Mouse (Mus musculus) heart, postnatal 36 days (tissue): ENCODE measurements around the gene Gng2. TPM values are rescaled to one million over a fixed set of nuclear protein-coding genes. Genes with fewer than 3 reads are reported as not detected.

ENCODE experiments used
- DNase-seq, 2 experiments: peaks; one replicate each; pipeline ENCODE4 v3.0.0; 2021 to 2022
- intact Hi-C: fragments of 180-260 bp; cut with DNase I; formaldehyde crosslinking; loops from one replicate; pipeline ENCODE4 v1.15.1; 2025
- total RNA-seq, 2 experiments: library from RNA; stranded (reverse); gene quantifications; 2 replicates each; pipeline ENCODE4 v1.2.3; 2021

The Gng2 gene
- total RNA-seq, 2 experiments from 2014 or later, result 8.7 to 13.6 TPM

DNA sequence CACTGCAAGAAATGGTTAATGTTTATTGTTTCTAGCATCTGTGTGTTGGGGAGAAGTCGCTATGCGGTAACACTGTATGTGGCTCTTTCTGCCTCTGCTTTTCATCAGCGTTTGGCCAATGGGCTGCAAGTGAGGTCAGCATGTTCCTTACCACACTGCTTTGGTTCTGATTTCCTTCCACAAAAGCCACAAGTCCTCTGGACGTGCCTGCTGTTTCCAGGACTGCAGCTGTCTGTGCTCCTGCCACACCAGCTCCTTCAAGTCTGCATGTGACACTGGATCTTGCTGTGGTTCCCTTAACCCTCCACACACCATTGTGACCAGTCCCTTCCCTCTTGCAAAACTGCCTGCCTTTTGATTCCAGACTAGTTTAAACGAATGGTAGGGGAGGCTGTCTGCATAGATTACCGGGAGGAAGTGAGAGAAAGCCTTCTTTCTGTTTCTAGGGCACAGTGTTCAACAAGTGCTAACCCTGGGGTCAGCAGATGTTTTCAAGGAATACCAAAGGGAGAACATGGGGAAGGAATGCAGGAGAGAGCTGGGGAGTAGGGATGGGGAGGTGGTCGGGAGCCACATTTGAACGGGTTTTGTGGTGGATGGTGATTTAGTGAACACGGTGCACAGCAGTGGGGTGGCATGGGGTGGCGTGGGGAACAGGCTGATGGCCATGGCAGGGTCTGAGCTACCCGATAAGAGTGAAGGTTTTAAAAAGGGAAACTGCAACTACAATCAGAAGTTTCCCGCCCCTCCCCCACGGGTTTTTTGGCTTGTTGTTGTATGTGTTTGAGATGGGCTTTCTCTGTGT is 7.9 kb upstream of the Gng2 start:
- intact Hi-C loops, result no loop called here
- peak; percentile 44 to 60 for DNase-seq

DNA sequence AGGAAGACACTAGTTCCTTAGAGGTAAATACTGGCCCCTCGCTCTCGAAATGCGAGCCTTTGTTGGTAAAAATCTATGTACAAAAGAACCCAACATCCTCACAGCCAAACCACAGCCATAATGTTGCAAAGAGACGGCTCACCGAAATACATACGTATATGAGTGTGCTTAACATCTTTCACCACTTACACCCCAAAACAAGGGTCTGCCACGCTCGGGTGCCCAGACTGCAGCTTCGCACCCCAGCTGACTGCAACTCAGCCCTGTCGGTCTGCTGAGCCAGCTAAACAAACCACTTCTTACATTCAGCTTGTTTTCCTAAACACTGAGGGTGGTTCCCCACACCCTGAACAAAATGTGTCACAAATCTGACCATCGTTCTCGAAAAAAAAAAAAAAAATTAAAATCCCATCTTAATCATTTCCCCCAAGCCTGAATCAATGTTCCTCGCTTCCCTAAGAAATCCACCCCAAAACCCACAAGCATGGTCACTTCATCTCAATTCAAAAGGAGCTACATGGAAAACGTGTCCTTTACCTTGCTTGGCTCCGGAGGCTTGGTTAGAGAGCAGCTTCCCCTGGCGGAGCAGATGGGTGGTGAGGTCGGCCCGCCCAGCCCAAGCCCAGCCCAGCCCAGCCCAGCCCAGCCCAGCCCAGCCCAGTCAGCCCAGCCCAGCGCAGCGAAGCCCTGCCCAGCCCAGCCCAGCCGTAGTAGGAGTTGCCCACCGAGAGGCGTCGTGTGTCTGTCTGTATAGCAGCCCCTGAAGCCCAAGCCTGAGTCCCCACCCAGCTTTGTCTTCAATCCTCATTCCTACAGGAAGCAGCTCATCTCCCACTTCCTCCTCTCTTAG is 781 bp downstream of the Gng2 start:
- peak; percentile 58 to 65 for DNase-seq
- intact Hi-C loops, result loop anchor here (5.0 kb wide), 3 partner anchors 89 to 119 kb away; no protein-coding TSS in a partner anchor

DNA sequence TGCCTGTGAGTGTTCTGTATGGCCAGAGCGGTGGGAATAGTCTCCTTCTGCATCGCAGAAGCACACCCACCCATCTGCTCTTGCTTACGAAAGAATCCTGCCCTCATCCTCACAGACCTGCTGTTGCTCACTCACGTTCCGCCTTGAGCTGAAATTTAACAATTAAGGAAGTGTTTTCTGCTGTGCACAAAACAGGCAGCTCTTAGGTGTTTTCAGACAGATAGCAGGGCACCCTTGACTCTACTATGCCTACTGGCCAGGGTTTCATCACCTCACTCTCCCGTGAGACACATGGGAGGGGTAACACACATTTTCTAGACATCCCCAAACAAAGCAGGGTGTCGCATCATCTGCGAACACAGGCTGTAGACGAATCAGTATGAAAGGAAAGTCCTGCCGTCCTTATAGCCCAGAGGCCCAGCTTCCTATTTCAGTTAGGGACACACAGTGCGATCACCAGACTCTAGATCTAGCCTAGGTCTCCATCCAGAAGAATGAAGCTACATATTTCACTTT is 2.4 kb downstream of the Gng2 start:
- peak; percentile 14 to 20 for DNase-seq
- intact Hi-C loops, result loop anchor here (5.0 kb wide), 3 partner anchors 88 to 118 kb away; no protein-coding TSS in a partner anchor

DNA sequence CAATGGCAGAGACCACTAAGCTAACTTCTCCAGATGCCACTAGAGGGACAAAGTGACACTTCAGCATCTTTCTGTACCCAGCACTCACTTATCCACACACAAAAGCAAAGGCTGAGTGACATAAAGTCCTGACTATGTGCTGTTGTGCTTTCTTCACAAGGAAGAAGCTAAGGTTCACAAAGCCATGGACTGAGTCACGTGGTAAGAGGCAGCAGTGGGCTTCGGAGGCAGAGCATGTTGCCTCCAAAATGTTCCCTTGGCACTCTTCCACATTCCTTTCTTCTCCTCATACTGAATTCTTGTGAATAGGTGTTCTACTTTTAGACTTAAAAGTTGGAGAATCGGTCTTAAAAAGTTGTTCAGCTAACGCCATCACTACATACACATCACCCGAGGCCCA is 3.0 kb downstream of the Gng2 start:
- DNase-seq, result no peak
- intact Hi-C loops, result no loop called here

DNA sequence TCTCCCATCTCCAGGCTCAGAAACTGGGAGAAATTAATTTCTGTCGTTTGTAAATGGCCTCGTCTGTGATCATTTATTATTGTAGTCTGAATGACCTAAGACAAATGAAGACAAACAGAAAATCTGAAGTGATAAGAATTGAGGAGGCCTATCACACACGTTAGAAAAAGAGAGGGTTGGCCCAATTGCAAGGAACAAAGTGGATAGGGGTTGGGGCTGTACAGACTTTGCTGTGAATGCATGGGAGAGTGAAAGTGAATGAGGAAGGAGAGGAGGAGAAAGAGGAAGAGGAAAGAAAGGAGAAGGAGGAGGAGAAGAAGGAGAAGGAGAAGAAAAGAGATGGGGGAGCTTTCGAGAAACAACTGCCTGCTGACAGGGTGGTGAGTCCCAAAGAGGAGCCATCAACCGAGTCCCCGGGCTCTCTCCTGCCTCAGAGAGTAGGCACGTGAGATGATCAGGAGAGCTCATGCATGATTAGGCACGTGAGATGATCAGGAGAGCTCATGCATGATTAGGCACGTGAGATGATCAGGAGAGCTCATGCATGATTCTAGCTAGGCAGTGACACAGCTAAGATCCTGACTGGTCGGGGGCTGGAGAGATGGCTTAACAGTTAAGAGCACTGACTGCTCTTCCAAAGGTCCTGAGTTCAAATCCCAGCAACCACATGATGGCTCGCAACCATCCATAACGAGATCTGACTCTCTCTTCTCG is 5.0 kb downstream of the Gng2 start:
- intact Hi-C loops, result no loop called here
- DNase-seq, result no peak

DNA sequence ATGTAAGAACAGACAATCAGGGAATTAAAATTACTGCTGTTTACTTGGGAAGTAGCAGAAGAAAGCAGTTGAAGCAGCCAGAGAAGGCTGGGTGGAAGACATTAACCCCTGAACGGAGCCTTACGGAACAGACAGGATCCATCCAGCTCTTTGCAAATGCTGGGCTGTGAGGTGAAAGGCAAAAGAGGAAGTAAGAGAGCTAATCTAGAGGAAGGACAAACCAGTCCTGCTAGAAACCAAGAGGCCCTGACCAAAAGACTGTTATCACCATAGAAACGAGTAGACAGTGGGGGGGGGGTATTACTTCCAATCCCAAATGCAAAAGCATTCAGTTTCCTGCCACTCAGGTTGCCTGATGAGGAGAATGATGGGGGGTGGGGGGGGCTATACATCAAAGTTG is 6.6 kb downstream of the Gng2 start:
- intact Hi-C loops, result no loop called here
- no peak for DNase-seq

DNA sequence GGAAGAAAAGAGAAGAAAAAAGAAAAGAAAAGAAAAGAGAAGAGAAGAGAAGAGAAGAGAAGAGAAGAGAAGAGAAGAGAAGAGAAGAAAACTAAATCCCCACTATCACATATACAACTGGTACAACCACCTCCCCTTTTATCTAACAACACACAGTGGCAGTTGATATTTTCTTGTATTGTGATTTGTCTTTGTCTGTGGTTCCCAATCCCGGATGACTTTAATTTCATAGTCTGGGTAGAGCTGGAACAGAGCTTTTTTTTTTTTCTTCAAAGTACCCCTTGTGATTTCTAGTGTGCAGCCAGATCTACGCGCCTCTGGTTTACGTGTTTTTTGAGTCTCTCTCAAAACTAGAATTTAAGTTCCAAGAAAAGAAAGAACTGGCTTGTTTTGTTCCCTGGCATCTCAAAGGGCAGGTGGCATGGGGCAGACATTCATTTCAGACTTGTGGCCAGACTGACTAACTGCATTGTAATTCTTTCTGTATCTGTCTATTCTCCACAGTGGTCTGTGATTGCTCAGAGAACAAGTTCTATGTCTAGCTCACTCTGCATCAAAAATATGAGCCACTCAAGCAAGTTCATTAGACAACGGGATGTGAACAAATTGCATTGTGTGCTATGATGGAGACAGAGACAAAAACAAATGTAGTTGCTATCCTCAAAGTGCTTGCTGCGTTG is 7.2 kb downstream of the Gng2 start:
- intact Hi-C loops, result no loop called here
- no peak for DNase-seq

DNA sequence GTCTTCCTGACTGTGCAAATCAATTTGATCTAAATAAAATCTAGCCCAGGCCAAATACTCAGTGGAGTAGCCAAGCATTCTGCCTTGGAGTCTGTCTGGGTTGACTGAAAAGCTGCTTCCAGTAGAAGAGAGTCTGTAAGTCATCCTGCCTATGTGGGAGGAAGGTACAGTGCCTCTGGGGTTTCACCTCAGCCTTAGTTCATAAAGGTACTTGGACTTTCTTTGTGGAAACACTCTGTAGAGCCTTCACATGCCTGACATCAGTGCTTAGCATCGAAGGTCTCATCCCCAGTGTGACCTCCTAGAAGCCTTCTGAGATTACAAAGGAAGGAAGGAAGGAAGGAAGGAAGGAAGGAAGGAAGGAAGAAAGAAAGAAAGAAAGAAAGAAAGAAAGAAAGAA is 7.9 kb downstream of the Gng2 start:
- intact Hi-C loops, result no loop called here
- no peak for DNase-seq

DNA sequence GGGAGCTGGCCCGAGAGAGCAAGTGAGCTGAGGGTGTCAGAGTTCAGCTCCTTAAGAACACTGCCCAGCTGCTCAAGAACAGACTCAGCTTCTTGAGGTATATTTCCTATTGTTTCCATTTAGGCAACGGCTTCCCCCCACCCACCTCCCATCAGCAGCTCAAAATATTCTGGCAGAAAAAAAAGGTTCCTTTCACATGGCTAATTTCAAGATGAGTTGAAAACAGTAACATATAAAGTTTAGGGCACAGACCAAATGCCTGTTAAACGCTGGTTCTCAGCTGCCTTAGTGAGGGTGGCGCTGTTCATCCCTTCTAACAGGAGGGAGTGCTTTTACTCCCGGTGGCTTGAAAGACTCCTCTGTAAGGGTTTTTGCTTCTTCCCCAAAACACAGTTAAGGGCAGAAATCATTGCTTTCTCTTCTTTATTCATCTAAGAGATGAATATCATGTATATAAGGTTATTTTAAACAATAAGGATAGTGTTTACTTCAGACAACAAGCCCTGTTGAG is 8.4 kb downstream of the Gng2 start:
- DNase-seq, result no peak
- intact Hi-C loops, result no loop called here

DNA sequence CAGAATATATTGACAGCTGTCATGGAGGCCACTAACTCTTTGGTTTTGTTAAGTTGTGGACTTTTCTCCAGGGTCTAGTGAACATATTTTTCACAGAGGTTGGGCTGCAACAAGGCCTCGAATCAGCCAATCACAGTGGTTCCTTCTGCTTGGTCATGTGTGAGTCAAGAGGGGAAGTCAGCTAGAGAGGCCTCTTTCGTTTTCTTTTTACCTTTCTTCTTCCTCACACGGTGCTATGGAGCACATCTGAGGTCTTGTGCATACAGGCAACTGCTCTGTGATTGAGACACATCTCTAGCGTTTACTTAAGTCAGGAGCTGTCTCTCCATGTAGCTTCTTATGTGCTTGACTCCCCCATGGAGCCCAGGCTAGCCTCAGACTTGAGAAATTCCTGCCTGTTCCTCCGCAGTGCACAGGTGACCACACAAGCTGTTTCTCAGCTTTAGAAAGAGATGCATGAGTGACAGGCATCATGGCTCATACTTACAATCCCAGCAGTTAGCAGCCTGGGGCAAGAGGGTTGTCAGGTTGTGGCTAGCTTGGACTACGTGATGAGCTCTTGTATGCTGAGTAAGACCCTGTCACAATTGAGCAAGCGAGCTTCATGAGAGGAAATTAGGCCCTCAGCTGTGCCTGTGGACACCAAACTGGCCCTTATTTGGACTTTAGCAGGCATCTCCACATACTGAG is 9.0 kb downstream of the Gng2 start:
- DNase-seq, result no peak
- intact Hi-C loops, result no loop called here

DNA sequence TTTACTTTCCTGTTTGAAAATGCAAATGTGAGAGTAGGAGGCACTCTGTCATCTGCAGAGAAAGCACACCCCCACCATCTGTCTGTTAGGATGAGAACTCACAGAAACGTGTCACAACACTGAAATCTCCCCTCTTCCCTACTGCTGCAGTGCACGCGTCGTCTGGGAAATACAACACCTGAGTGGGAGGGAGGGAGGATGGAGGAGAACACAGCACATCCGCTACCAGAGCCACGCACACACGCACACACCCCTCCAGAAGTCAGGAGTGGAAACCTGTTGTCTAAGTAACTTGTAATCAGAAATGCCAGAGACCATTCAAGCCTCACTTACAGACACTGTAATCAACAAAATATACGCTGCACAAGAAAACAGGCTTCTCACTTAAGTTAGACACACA is 9.9 kb downstream of the Gng2 start:
- intact Hi-C loops, result no loop called here
- no peak for DNase-seq

DNA sequence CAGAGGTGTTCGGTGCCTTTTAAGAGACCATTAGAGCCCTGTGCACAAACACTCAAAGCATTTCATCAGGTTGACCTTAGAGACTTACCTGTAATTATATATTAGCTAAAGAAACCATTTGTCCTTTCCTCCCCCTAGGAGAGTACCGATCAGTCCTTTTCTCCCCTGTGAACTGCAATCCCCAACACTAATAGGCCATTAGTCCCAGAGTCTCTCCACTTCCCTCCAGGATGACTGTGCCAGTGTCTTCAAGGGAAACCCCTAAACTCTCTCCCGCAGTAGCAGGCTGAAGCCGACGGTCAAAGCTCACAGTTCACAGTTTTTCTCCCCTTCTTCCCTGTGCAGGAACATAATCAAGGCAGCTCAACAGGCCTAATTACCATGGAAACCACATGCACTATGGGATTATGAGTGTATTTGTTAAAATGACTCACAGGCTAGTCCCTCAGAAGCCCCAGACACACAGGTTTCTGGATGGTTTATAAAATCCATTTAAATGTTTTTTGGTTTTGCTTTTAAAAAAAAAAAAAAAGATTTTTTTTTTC is 13.4 kb downstream of the Gng2 start:
- intact Hi-C loops, result no loop called here
- no peak for DNase-seq

DNA sequence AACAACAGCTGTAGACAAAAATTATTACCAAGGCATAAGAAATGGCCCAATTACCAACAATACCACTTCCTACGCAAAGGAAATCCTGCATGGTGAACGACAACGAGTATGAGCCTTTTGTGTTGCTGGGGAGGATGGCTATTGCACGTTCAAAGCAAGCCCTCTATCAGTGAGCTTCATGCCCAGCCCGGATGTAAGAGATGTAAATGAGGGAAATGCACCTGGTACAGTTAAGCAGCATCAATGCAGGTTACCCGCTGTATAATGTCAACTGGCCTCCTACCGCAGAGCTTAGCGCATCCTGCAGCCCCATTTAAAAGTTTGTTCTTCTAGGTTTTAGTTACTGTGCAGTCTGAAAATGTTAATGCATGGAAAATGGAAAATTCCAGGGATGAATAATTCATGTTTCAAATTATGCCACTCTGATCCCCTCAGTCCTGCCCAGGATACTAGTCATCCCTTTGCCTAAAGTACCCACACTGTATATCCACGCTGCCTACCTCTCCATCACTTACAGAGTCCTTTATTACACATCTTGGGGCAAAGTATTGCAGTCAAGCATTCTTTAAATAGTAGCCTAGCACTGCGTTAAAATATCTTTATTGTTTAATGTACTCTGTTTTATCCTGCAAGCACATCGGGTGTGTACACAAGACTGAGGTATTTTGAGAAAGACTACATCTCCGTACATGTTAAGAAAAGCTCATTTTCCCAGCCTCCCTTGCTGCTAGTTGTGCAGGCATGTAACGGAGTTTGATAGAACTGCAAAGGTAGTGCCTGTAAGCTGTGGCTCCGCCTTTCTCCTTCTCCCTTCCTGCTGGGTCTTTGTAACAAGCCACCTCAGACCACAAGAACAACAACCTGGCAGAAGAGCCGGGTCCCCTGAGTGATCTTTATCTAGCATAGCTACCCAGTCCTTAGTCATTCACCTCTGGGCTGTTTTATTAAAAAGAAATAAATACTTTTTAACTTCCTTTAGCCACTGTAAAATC is 15.2 kb downstream of the Gng2 start:
- intact Hi-C loops, result no loop called here
- no peak for DNase-seq

DNA sequence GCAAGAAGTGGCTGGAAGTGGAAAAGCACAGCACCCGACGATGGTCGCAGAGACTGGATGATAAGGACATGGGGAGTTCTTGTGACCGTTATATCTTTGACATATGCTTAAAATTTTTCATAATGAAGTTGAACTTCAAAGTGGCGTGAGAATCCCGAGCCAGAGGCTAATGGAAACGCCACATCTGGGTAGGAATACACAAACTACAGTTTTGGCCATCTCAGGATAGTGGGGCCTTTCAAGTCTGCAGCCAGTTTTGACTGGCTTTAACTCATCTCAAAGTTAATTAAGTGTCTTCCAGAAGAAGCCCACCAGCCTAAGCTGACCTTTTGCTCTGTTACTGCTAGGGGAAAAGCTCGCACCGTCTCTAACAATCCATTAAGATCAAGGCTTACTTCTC is 17.6 kb downstream of the Gng2 start:
- no peak for DNase-seq
- intact Hi-C loops, result no loop called here

DNA sequence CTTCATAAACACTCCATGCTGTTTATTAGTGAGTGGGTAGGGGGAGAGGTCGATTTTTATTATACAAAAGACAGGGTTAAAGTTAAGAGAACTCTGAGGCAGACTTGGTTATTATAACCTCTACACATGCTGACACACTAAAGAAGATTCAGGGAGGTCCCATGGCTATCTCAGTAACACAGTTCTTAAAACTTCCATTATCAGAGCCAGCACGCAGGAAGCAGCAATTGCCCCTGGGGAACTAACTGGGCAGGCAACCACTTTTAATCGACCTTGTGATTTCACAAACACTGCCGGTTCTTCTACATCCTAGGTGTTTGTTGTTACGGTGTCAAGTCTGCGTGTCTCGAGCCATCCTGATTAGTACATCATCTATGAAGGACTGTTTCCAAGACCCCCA is 22.4 kb downstream of the Gng2 start:
- intact Hi-C loops, result no loop called here
- DNase-seq, result no peak

DNA sequence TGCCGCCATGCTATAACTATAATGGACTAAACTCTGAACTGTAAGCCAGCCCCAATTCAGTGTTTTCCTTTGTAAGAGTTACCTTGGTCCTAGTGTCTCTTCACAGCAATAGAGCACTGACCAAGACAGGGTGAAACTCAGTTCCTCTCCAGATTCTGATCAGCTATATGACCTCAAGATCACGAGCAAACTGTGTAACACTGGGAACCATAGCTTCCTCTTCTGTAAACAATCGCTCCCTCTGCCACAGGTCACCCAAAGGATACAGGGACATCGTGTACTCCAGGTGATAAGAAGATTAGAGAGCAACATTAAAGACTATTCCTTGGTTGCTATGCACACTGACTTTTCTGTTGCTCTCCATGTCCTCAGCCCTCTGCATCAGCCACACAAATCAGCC is 26.6 kb downstream of the Gng2 start:
- intact Hi-C loops, result loop anchor here (5.0 kb wide), 1 partner anchor 51 kb away; no protein-coding TSS in a partner anchor
- DNase-seq, result no peak

DNA sequence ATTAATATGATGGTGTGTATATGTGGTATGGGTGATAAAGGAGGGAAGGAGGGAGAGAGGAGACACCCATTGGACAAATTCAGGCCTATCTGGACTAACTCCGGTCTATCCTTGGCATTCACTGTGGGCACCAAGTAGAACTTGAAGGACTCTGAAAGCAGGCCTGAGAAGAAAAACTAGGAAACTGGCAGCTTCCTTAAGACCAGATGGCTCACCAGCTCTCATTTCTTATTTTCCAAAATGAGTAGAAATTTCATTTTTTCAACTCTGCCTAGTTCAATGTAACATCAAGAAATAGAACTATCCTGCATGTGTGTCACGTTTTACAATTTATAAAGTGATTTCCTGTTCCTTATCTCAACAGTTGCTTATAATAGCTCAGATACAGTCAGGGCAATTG is 28.0 kb downstream of the Gng2 start:
- no peak for DNase-seq
- intact Hi-C loops, result no loop called here

DNA sequence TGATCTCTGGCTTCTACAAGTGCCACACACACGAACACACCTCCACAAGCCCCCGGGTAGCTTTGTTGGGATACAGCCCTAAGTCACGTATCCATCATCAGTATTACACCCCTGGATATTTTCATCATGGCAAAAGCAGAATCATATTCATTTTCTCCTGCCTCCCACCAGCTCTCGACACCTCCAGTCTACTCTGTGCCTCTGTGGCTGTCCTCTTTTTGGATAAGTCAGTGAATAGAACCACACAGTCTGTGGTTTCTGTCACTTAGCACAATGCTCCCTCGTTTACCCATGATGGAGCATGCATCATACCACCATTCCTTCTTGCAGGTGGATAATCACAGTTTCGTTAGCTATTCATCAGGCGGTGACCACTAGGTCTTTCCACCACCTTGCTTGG is 31.2 kb downstream of the Gng2 start:
- no peak for DNase-seq
- intact Hi-C loops, result no loop called here
